Mouse (Mus musculus) liver, embryonic 14.5 days (tissue): ENCODE measurements around the gene Olfr325.

Experiments
- CTCF ChIP-seq: IDR thresholded peaks from 2 replicates; pipeline ENCODE4 v1.5.1; 2016; ENCODE audit warnings: antibody characterized with exemption, low read depth, control low read depth
- EP300 ChIP-seq: IDR thresholded peaks from 2 replicates; pipeline ENCODE4 v1.6.1; 2016; ENCODE audit warnings: antibody characterized with exemption, low read depth

DNA sequence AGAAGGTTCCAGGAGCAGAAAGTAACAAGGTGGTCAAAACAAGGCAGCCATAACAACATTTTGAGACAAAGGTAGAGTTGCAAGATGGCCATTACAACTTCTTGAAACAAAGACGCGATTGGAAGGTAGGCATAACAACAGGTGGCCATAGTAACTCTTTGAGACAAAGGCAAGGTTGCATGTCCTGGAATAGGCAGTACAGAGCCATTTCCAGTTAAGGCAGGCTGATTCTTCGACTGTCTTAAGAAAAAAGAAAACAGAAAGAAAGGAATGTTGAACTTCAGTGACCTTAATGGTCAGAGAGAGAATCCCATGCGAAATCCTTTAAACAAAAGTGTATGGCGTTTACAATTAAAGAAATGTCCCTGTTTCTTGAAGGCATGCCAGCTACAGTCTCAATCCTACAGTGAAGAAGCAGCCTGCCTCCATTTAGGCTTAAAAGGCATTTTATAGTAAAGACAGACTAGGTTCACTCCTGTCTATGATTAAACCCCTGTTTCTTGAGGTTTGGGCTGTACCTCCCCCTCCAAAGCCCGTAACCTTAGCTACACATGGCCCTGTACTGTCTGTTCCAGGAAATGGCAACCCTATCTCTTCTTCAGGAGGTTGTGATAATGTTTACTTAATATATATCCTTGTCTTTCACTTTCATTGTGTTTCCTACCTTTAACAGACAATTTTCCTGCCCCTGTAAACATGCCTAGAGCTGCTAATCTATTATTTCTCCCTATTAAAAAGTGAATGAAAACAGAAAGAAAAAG, 25.4 kb downstream of the Olfr325 start:
- TF ChIP-seq CTCF (no peak), EP300 (no peak)
